Mouse (Mus musculus) neural tube, embryonic 12.5 days (tissue): ENCODE results near the gene Fam19a4. TPM values are rescaled to one million over a fixed set of nuclear protein-coding genes. Genes with fewer than 3 reads are reported as not detected.

ENCODE experiments used
- ATAC-seq: fragments of 200-750 bp; cut with Nextera tagmentation; 2 replicates; pipeline ENCODE4 v1.8.0; 2017; ENCODE audit warnings: low read depth, mild to moderate bottlenecking, moderate TSS enrichment, moderate library complexity; ENCODE audit not compliant: low FRiP score
- H3K27ac ChIP-seq: fragments of 300-500 bp; sonication (generic); 2 replicates; pipeline ENCODE4 v1.5.1; 2016
- H3K27me3 ChIP-seq: fragments of 300-500 bp; sonication (generic); replicated peaks from 2 replicates; pipeline ENCODE4 v1.6.1; 2016; ENCODE audit warnings: mild to moderate bottlenecking
- H3K36me3 ChIP-seq: fragments of 300-500 bp; sonication (generic); 2 replicates; pipeline ENCODE4 v1.6.1; 2016; ENCODE audit warnings: mild to moderate bottlenecking
- H3K4me1 ChIP-seq: fragments of 300-500 bp; sonication (generic); 2 replicates; pipeline ENCODE4 v1.6.1; 2016
- H3K4me2 ChIP-seq: fragments of 300-500 bp; sonication (generic); replicated peaks from 2 replicates; pipeline ENCODE4 v1.6.1; 2016; ENCODE audit warnings: mild to moderate bottlenecking
- H3K4me3 ChIP-seq: fragments of 300-500 bp; sonication (generic); 2 replicates; pipeline ENCODE4 v1.5.1; 2016
- H3K9ac ChIP-seq: fragments of 300-500 bp; sonication (generic); 2 replicates; pipeline ENCODE4 v1.6.1; 2016; ENCODE audit warnings: mild to moderate bottlenecking
- H3K9me3 ChIP-seq: fragments of 300-500 bp; sonication (generic); 2 replicates; pipeline ENCODE4 v1.6.1; 2016; ENCODE audit warnings: mild to moderate bottlenecking
- WGBS: fragments of 180-500 bp; shearing (Covaris S2); methylation state at CpG from one replicate; pipeline ENCODE4 v1.1.7; 2016; 5-methylcytosine and 5-hydroxymethylcytosine counted together
- polyA plus RNA-seq: library from polyadenylated mRNA; unstranded; fragments of >200 nt; fragmentation: Nextera tagmentation; extraction: Ambion mirVana; gene quantifications from 2 replicates; pipeline ENCODE4 v1.2.1, GENCODE M21; 2016

Fam19a4 gene
- 7.3 and 8.5 TPM in 2 replicates for polyA plus RNA-seq

GRCm38 (mm10) chr6:97060074-97060681, at the start of gene Fam19a4:
Fam19a4 (minus strand) TSS chr6:97060413.
- under 1% methylated on average over 30 of the region's 30 CpGs for WGBS
- H3K4me3 ChIP-seq: peak within 1 kb of the TSS; percentile 36
- H3K9ac ChIP-seq: peak within 1 kb of the TSS; percentile 18
- peaks cover 15% of the 10 kb centered on the region for H3K27me3 ChIP-seq
- H3K9me3 ChIP-seq: no peaks in the 10 kb centered on the region
- no peak within 1 kb of the TSS for H3K27ac ChIP-seq
- H3K4me1 ChIP-seq: peaks cover 18% of the 10 kb centered on the region; the same call in 1 of the 2 replicates
- peak within 1 kb of the TSS; percentile 73 for H3K4me2 ChIP-seq
- peak; percentile 83 for ATAC-seq
- no peaks in the 10 kb centered on the region for H3K36me3 ChIP-seq

- H3K9ac ChIP-seq: no peak overlapping the region
- H3K9me3 ChIP-seq: no peaks in the 10 kb centered on the region
- no peak overlapping the region for H3K27ac ChIP-seq
- 17% methylated on average over 2 of the region's 2 CpGs for WGBS
- no peaks in the 10 kb centered on the region for H3K27me3 ChIP-seq
- H3K36me3 ChIP-seq: no peaks in the 10 kb centered on the region
- H3K4me1 ChIP-seq: peaks cover 14% of the 10 kb centered on the region
- H3K4me3 ChIP-seq: no peak overlapping the region
- no peak overlapping the region for H3K4me2 ChIP-seq
- ATAC-seq: peak; percentile 63
Measured at GRCm38 (mm10) chr6:97106777-97107176, 46.6 kb upstream of the Fam19a4 start.

GRCm38 (mm10) chr6:97106106-97106505, 45.9 kb upstream of the Fam19a4 start:
- WGBS: 76% methylated on average over 8 of the region's 8 CpGs
- no peak for ATAC-seq
- H3K27ac ChIP-seq: no peak overlapping the region

DNA sequence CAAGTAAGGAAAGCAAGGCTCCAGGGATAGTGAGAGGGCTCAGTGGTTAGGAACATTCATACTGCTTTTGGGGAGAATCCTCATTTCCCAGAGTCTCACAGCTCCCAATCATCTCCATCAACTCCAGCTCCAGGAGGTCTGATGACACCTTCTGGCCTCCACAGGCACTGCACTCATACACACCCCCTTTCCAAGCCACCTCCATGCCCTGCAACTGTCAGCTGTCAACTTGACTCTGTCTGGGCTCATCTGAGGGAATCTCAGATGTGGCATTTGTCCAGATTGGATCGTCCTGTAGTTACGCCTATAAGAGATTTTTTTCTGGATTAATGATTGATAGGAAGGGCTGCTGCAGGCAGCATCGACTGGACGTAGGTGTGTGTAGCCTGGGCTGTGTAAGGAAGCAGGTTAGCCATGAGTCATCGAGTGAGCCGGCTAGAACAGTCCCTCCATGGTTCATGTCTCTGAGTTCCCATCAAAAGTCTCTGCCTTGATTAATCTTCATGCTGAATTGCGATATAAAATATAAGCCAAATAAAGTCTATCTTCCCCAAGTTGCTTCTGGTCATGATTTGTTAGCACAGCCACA, 44.1 kb upstream of the Fam19a4 start:
- Histone ChIP-seq H3K27me3 (no peaks in the 10 kb centered on the region), H3K4me1 (peaks cover 16% of the 10 kb centered on the region), H3K36me3 (no peaks in the 10 kb centered on the region), H3K4me2 (no peak overlapping the region), H3K4me3 (no peak overlapping the region), H3K27ac (no peak overlapping the region), H3K9me3 (no peaks in the 10 kb centered on the region), H3K9ac (no peak overlapping the region)
- 83% methylated on average over 7 of the region's 7 CpGs for WGBS
- ATAC-seq: no peak

More at GRCm38 (mm10) chr6:97106106-97106505, 45.9 kb upstream of the Fam19a4 start:
- Histone ChIP-seq H3K4me3 (no peak overlapping the region), H3K4me1 (peaks cover 16% of the 10 kb centered on the region), H3K36me3 (no peaks in the 10 kb centered on the region), H3K27me3 (no peaks in the 10 kb centered on the region), H3K9me3 (no peaks in the 10 kb centered on the region), H3K9ac (no peak overlapping the region), H3K4me2 (no peak overlapping the region)

DNA sequence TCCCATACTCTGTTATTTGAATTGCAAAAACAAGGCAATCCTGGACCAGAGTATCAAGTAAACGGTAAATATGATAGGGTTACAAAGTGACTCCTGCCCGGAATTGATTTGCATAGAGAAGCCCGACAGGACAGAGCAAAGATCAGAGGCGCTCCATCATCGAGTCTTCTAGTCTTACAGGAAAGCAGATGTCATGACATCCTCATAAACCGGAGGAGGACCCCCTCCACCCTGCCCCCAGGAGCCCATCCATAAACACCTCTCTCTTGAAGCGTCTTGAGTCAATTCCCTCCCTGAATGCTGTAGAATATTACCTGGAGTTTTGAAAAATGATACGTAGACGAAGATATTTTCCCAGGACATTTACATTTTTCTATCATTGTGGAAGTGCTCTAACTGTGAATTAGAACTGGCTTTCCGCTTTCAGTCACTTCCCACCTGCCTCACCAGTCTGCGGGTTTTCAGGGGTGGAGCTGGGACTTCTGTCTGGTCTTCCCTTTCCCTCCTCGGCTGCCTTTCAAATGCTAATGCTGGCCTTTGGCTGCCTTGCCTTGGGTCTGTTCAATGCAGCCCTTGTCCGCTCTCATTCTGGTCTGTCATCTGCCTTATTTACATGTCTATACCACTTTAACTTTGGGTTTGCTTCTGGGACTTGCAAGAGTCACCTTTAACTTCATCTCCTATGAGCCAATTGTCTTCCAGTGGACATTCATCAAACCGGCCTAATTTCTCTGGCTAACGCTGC, 41.9 kb upstream of the Fam19a4 start:
- Histone ChIP-seq H3K36me3 (no peaks in the 10 kb centered on the region), H3K9ac (no peak overlapping the region), H3K4me2 (peak overlapping the region; percentile 44), H3K4me1 (peaks cover 16% of the 10 kb centered on the region), H3K27ac (no peak overlapping the region), H3K4me3 (no peak overlapping the region), H3K27me3 (no peaks in the 10 kb centered on the region), H3K9me3 (no peaks in the 10 kb centered on the region)
- peak; percentile 76 for ATAC-seq
- 2% methylated on average over 15 of the region's 15 CpGs for WGBS

DNA sequence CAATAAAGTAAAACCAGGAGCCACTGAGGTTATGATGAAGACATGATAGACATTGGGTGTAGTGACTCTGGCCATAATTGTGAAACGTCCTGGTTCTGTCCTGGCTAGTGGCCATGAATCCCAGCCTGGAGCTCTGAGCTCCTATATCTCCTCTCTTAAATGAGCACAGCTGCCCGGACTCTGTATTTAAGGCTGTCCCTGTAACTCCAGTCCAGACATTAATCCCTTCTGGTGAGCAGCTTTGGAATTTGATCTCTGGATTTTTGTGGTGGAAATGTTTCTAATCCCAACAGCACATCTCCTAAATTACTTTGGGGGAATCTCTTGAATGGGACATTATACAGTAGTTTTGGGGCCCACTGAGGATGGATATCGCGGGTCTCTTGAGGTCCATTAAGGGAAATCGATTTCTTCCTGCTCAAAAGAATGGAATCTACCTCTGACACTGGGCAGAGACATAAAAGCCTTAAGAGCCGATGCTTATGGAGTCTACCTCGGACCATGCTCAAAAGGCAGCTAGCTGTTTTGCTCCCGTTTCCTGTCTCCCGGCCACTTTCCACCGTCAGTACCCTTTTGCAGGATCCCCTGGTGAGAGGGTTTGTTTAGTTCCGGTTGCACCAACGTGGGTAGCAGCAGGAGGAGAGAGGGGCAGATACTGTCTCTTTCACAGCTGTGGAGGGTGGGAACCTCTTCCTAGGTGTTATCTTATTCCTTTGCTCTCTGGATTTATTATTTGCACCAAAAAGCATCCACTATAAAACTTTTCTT, 41.2 kb upstream of the Fam19a4 start:
- WGBS: 19% methylated on average over 12 of the region's 12 CpGs
- peaks cover 16% of the 10 kb centered on the region for H3K4me1 ChIP-seq
- no peak overlapping the region for H3K27ac ChIP-seq
- H3K27me3 ChIP-seq: no peaks in the 10 kb centered on the region
- H3K4me3 ChIP-seq: no peak overlapping the region
- H3K4me2 ChIP-seq: peak overlapping the region; percentile 44
- no peak for ATAC-seq
- no peak overlapping the region for H3K9ac ChIP-seq
- H3K9me3 ChIP-seq: no peaks in the 10 kb centered on the region
- no peaks in the 10 kb centered on the region for H3K36me3 ChIP-seq

- H3K36me3 ChIP-seq: no peaks in the 10 kb centered on the region
- ATAC-seq: no peak
- H3K27ac ChIP-seq: no peak overlapping the region
- H3K4me1 ChIP-seq: no peaks in the 10 kb centered on the region
- no peaks in the 10 kb centered on the region for H3K9me3 ChIP-seq
- no peaks in the 10 kb centered on the region for H3K27me3 ChIP-seq
- H3K4me3 ChIP-seq: no peak overlapping the region
- no peak overlapping the region for H3K9ac ChIP-seq
- WGBS: 87% methylated on average over 2 of the region's 2 CpGs
- H3K4me2 ChIP-seq: no peak overlapping the region
Measured at GRCm38 (mm10) chr6:97082336-97082735, 22.1 kb upstream of the Fam19a4 start.

DNA sequence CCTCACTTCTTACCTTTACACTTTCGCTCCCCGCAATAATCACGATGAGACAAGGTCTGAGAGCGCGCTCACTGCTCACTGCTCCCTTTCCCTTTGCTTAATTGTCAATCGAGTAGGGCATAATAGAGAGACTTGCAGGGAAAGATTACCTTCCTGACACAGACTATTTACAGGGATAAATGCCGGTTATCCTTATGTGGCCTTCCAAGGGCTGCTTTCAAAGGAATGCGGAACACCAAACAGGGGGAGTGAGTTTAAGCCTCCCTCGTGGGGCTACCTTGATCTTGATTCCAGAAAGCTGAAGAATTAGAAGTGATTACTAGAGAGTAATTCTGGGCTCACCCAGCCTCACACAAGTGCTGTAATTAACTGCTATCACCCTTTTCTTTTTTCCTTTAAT, 19.8 kb upstream of the Fam19a4 start:
- 56% methylated on average over 9 of the region's 9 CpGs for WGBS
- ATAC-seq: no peak

DNA sequence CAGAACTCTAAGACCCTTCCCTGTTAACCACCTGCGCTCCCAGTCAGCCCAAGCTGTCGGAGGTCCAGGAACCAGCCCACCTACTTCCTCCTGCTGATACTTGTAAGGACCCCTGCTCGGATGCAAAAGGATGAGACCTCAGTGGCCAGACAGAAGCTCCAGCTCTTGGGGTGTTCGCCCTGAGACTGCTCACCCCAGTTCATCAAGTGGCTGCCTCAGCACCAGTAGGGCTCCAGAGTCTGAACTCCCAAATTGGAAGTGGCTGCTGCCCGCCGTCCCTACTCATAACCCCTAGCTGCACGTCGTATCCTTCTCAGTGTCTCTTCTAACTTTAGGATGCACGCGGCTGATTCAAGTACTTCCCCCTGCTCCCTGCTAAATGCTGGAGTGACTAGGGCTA, 614 bp downstream of the Fam19a4 start:
- Histone ChIP-seq H3K27me3 (peaks cover 15% of the 10 kb centered on the region), H3K4me1 (peaks cover 18% of the 10 kb centered on the region; the same call in 1 of the 2 replicates), H3K36me3 (no peaks in the 10 kb centered on the region), H3K9me3 (no peaks in the 10 kb centered on the region), H3K9ac (peak overlapping the region; percentile 18), H3K27ac (no peak overlapping the region), H3K4me3 (peak overlapping the region; percentile 36), H3K4me2 (peak overlapping the region; percentile 73)
- 2% methylated on average over 10 of the region's 10 CpGs for WGBS
- ATAC-seq: peak; percentile 57; the same call in 1 of the 2 replicates

More for the DNA sequence above, 19.8 kb upstream of the Fam19a4 start:
- H3K4me3 ChIP-seq: no peak overlapping the region
- H3K27ac ChIP-seq: no peak overlapping the region
- no peaks in the 10 kb centered on the region for H3K4me1 ChIP-seq
- H3K36me3 ChIP-seq: no peaks in the 10 kb centered on the region
- H3K9me3 ChIP-seq: no peaks in the 10 kb centered on the region
- H3K4me2 ChIP-seq: no peak overlapping the region
- no peaks in the 10 kb centered on the region for H3K27me3 ChIP-seq
- H3K9ac ChIP-seq: no peak overlapping the region

DNA sequence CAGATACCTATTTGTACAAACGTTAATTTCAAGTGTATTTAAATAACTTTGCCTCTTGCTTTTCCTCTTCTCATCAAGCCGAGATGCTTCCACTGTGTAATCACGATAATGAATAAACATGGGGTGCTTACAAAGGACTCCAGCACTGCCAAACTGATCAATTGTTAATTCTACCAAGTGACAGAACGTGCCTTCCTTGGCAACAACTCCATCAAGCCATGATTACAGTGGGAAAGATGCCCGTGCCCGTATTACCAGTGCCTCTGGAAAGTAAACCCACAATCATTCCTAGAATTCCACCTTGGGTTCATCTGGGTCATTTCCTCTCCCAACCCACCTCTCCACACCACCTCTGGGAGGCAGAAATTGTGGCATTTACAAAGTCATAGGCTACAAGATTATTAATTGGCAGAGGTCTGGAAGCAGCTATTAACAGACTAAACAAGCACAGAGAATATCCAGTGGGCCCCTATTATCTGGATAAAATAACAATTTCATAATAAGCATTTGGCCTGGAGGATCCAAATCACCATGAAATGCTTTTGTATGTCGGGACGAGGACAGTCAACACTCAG, 7.9 kb downstream of the Fam19a4 start:
- Histone ChIP-seq H3K36me3 (no peaks in the 10 kb centered on the region), H3K27ac (no peak overlapping the region), H3K27me3 (no peaks in the 10 kb centered on the region), H3K4me3 (no peak overlapping the region), H3K9me3 (no peaks in the 10 kb centered on the region), H3K9ac (no peak overlapping the region), H3K4me1 (no peaks in the 10 kb centered on the region), H3K4me2 (no peak overlapping the region)
- ATAC-seq: no peak
- 69% methylated on average over 8 of the region's 8 CpGs for WGBS

- no peaks in the 10 kb centered on the region for H3K9me3 ChIP-seq
- ATAC-seq: no peak
- no peaks in the 10 kb centered on the region for H3K27me3 ChIP-seq
- no peak overlapping the region for H3K9ac ChIP-seq
- H3K27ac ChIP-seq: no peak overlapping the region
- H3K4me2 ChIP-seq: no peak overlapping the region
- 21% methylated on average over 4 of the region's 4 CpGs for WGBS
- H3K4me3 ChIP-seq: no peak overlapping the region
- no peaks in the 10 kb centered on the region for H3K36me3 ChIP-seq
- 0 out of 2 replicates have a peak, but pooled peaks cover 8% of the 10 kb centered on the region for H3K4me1 ChIP-seq
Measured at GRCm38 (mm10) chr6:97048403-97048802, 11.8 kb downstream of the Fam19a4 start.
